Mouse (Mus musculus) heart, postnatal 25 days (tissue): ENCODE measurements around the gene Agap1. TPM values are rescaled to one million over a fixed set of nuclear protein-coding genes. Genes with fewer than 3 reads are reported as not detected.

ENCODE experiments used
- DNase-seq: peaks from one replicate; pipeline ENCODE4 v3.0.0; 2022; ENCODE audit warnings: low spot score
- intact Hi-C: fragments of 180-260 bp; cut with DNase I; formaldehyde crosslinking; loops from one replicate; pipeline ENCODE4 v1.15.1; 2025
- total RNA-seq, 2 experiments: library from RNA; stranded (reverse); gene quantifications; 2 replicates each; pipeline ENCODE4 v1.2.3; 2021

The Agap1 gene
- total RNA-seq, 2 experiments from 2014 or later, result 62.8 to 65.5 TPM

- DNase-seq, result no peak
- intact Hi-C loops, result loop anchor here (2.0 kb wide), 1 partner anchor 173 kb away; no protein-coding TSS in a partner anchor
Measured at GRCm38 (mm10) chr1:89770298-89770697, 315.7 kb downstream of the Agap1 start.

- no peak for DNase-seq
- intact Hi-C loops, result no loop called here
Measured at GRCm38 (mm10) chr1:89775750-89776149, 321.1 kb downstream of the Agap1 start.

- intact Hi-C loops, result no loop called here
- no peak for DNase-seq
Measured at GRCm38 (mm10) chr1:89780675-89781074, 326.1 kb downstream of the Agap1 start.

GRCm38 (mm10) chr1:89781861-89782260 lies 327.3 kb downstream of the Agap1 start:
- no peak for DNase-seq

GRCm38 (mm10) chr1:89786793-89787192 lies 332.2 kb downstream of the Agap1 start:
- DNase-seq, result no peak
- intact Hi-C loops, result no loop called here

More at GRCm38 (mm10) chr1:89781861-89782260, 327.3 kb downstream of the Agap1 start:
- intact Hi-C loops, result no loop called here

GRCm38 (mm10) chr1:89798724-89799123 lies 344.1 kb downstream of the Agap1 start:
- no peak for DNase-seq
- intact Hi-C loops, result no loop called here

DNA sequence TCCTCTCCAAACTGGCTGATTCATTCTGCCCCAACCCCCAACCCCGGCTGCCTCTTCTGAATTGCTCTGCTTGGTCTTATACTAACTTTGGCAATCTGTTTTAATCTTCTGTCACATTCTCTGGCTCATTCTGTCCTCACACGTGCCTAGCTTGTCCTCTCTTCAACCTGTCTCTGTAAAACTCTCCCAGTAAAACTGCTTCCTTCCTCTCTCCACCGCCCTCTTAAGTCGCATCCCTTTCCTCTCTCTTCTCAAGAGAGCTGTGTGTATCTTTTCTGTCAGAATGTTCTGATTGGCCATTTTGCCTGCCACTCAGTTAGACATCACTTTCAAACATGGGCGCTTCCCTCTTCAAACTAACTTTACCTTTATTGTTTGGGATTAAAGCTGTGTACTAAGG lies 346.9 kb downstream of the Agap1 start:
- DNase-seq, result no peak

GRCm38 (mm10) chr1:89804981-89805380 lies 350.4 kb downstream of the Agap1 start:
- intact Hi-C loops, result no loop called here
- DNase-seq, result no peak

More for the DNA sequence above, 346.9 kb downstream of the Agap1 start:
- intact Hi-C loops, result no loop called here

DNA sequence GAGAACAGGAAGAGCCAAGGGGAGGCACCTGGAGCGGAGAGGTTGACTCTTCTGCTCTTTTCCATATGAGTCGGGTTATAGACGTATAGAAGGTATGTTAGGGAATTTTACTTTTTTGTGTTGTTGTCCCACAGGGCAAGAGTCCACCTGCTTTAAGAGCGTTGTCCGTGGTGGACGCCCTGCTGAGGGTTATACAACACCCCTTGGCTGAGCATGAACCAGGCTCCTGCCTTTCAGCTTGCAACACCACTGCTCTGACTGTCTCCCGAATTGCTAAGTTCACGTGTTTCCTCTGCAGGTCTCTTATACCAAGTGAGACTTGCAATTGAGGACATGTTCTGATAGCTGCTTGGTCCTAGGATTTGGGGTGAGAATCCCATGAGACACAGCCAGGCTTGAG lies 358.2 kb downstream of the Agap1 start:
- no peak for DNase-seq
- intact Hi-C loops, result no loop called here

DNA sequence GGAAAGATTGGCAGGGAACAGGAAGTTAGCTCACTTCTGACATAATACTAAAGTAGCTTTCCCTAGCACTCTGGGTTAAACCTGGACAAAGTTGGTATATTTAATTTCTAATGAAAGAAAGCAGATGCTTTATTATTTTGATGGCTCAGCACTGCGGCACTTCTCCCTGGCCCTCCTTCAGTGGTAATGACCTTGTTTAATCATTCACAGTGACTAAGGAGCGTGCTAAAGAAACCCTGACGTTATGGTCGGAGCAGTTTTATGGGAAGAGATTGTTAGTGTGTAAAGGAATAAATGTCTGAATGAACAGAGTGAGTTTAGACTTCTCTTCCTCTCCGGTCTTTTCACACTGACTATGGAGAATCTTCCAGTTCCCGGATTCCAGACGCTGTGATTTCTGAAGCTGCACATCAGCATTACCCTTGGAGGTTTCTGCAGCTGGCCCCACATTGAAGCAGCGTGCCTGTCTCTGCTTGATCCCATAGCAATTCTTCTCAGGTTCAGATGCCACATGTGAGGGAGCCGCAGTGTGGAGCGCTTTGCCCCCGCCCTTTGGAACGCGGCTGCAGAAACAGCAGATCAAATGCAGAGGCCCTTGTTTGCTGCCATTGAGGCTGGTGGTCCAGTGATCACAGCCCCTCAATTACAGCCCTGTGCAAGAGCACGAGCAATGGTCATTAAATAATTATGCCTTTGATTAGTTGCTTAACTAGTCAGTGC lies 362.0 kb downstream of the Agap1 start:
- DNase-seq, result no peak
- intact Hi-C loops, result no loop called here

DNA sequence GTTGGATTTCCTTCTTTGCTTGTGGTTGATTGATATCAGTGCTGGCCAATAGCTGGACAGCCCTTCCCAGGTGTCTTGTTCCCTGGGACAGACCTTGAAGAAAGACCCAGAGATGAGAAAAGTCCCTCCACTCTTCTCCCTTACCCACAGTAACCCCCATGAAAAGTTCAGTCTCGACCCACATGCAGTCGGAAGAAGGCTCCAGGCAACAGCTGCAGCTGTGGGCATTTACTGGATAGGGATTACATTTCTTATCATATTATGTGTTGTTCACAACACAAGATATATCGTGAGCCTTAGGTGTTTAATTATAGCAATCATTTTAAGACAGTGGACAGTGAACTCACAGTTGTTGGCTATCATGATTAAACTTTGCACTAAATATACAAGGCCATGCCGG lies 367.2 kb downstream of the Agap1 start:
- intact Hi-C loops, result no loop called here
- DNase-seq, result no peak

GRCm38 (mm10) chr1:89822431-89822830 lies 367.8 kb downstream of the Agap1 start:
- intact Hi-C loops, result no loop called here
- DNase-seq, result no peak

- intact Hi-C loops, result no loop called here
- DNase-seq, result no peak
Measured at GRCm38 (mm10) chr1:89823036-89823435, 368.4 kb downstream of the Agap1 start.

GRCm38 (mm10) chr1:89827051-89827450 lies 372.4 kb downstream of the Agap1 start:
- intact Hi-C loops, result no loop called here
- no peak for DNase-seq

DNA sequence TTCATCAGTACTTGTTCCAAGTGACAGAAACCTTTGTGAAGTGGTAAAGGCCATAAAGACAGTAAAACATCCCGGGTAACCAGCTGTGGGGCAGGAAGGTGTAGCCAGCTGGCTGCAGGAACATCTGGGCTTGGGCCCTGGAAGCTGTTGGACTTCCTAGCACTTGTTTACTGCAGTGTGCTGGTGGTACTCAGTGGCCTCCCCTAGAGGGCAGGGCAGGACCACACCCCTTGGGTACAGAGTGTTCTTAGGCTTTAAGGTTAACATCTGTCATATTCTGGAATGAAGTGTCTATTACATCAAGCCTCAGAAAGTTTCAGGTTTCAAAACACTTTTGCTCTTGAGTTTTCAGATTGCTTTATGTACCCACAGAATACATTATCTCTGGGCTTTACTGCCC lies 376.5 kb downstream of the Agap1 start:
- intact Hi-C loops, result no loop called here
- no peak for DNase-seq

GRCm38 (mm10) chr1:89844064-89844463 lies 389.5 kb downstream of the Agap1 start:
- intact Hi-C loops, result no loop called here
- DNase-seq, result no peak

GRCm38 (mm10) chr1:89845487-89845886 lies 390.9 kb downstream of the Agap1 start:
- intact Hi-C loops, result no loop called here
- no peak for DNase-seq

- no peak for DNase-seq
- intact Hi-C loops, result no loop called here
Measured at GRCm38 (mm10) chr1:89846148-89846547, 391.5 kb downstream of the Agap1 start.

- intact Hi-C loops, result no loop called here
Measured at GRCm38 (mm10) chr1:89848356-89849039, 393.9 kb downstream of the Agap1 start.

DNA sequence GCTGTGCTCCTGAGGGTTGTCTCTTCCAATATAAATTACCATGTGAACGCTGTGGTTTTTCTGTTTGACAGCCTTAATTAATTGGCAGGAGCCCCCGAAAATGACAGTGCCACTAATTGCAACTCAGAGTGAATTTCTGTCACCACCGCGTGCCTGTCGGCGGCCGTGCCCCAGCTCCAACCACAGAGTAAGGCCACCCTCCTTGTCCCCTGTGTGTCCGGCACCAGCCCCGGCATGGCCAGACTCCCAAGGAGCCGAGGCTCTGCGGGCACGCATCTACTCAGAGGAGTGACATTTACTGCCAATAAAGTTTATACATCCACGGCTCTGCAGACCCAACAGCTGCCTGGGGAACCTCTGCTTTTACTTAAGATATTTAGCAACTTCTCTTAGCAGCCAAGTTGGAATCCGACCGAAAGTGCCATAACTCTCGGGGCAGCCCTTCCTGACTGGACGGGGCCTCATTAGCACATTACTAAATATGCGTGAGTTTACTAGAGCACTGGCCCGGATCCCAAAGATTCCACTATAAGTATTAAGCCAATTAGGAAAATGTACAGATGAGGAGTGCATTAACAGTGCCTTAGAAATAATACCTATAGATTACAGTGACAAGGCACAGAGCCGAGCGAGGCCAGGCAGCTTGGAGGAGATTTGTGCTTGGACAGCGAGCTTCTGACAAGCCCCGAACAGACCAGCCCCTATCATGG lies 394.7 kb downstream of the Agap1 start:
- DNase-seq, result no peak
- intact Hi-C loops, result no loop called here

More at GRCm38 (mm10) chr1:89848356-89849039, 393.9 kb downstream of the Agap1 start:
- DNase-seq, result no peak

DNA sequence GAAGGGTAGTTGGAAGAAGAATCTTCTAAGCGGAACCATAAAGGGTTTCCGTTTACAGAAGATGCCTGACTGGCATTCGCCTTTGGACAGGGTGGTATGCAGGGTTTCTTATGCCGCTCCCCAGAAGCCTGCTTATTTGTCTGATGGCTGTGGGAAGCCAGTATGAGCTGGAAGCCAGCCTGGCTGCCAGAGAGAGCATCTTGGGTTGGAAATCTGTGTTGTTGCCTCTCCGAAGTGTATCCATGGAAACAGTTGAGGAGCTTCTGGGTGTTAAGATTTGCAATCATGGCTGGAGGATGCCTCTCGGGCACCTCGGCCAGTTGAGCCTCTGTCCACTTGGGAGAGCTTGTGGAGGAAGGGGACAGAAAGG lies 395.2 kb downstream of the Agap1 start:
- DNase-seq, result no peak
- intact Hi-C loops, result no loop called here
